Mouse (Mus musculus) left cerebral cortex, adult 2 months (tissue): ENCODE measurements around the gene Wnt2b. TPM values are rescaled to one million over a fixed set of nuclear protein-coding genes. Genes with fewer than 3 reads are reported as not detected.

ENCODE experiments used
- DNase-seq, 2 experiments: peaks; one replicate each; pipeline ENCODE4 v3.0.0; 2021 to 2022; ENCODE audit warnings: low spot score in 2 of 2, mixed read lengths in 1 of 2; ENCODE audit errors: extremely low spot score in 1 of 2
- H3K27ac ChIP-seq: fragments of 200-600 bp; 2 replicates; pipeline ENCODE4 v1.8.1; 2022
- H3K4me3 ChIP-seq: fragments of 200-600 bp; 2 replicates; pipeline ENCODE4 v1.8.1; 2022
- CTCF ChIP-seq: fragments of 200-600 bp; IDR thresholded peaks from 2 replicates; pipeline ENCODE4 v1.8.1; 2022; ENCODE audit warnings: antibody characterized with exemption, mild to moderate bottlenecking, moderate library complexity
- intact Hi-C: fragments of 180-260 bp; cut with DNase I; formaldehyde crosslinking; loops from one replicate; pipeline ENCODE4 v1.15.1; 2025
- total RNA-seq, 2 experiments: library from RNA; stranded (reverse); gene quantifications; 2 replicates each; pipeline ENCODE4 v1.2.3; 2021

Gene Wnt2b
- total RNA-seq, 2 experiments from 2014 or later = 2.0 to 2.3 TPM

DNA sequence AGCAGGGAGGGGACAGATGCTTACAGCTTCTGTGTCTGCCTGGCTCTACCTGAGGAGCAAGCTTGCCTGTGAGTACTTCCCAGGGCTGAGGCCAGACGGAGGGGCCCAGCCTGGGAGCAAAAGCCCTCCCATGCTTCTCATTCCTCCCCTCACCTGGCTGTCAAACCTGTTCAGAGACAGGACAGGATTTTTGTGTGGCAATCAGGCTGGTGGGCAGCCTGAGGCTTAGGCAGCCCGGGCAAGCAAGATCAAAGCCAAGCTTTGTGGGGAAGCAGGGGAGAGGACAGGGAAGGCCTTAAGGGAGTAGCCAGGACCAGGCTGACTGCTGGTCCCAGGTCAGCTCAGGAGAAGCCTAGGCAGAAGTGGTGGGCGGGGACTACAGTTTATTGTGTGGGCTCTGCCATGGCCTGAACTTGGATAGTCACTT, 32.7 kb upstream of the Wnt2b start:
- Histone ChIP-seq H3K4me3 (0 out of 2 replicates have a peak overlapping the region, but pooled peaks have one; percentile 9), H3K27ac (peak overlapping the region; percentile 88)
- no peak for TF ChIP-seq CTCF
- intact Hi-C loops = no loop called here
- no peak for DNase-seq

- TF ChIP-seq CTCF = no peak
- intact Hi-C loops = no loop called here
- Histone ChIP-seq H3K4me3 (no peak overlapping the region), H3K27ac (peak overlapping the region; percentile 88)
- peak; percentile 56 to 60 for DNase-seq
Observed at GRCm38 (mm10) chr3:104993800-104994199, 32.1 kb upstream of the Wnt2b start.

- Histone ChIP-seq H3K27ac (peak overlapping the region; percentile 77), H3K4me3 (peak overlapping the region; percentile 33)
- TF ChIP-seq CTCF = peak; percentile 91
- intact Hi-C loops = loop anchor here (1.0 kb wide), 1 partner anchor 65 kb away; no protein-coding TSS in a partner anchor
- DNase-seq = peak; percentile 90
Observed at GRCm38 (mm10) chr3:104992709-104993388, 31.1 kb upstream of the Wnt2b start.

DNA sequence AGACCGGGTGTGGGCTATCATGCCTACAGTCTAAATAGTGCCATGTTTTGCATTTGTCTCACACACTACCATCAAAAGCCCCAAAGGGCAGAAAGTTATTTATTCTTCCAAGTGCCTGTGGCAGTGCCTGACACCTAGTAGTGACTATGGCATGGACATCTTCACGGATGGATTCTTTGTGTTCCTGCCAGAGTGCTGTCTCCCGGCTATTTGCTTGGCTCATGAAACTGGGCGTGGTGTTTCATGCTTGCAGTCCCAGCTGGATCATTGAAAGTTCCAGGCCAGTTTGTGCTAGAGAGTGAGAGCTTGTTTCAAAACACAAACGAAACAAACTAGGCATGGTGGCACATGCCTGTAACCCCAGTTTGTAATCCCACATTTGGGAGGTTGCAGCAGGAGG, 30.0 kb upstream of the Wnt2b start:
- TF ChIP-seq CTCF = no peak
- no peak overlapping the region for H3K27ac ChIP-seq
- H3K4me3 ChIP-seq = no peak overlapping the region
- no peak for DNase-seq
- intact Hi-C loops = loop anchor here (1.0 kb wide), 1 partner anchor 67 kb away; no protein-coding TSS in a partner anchor

DNA sequence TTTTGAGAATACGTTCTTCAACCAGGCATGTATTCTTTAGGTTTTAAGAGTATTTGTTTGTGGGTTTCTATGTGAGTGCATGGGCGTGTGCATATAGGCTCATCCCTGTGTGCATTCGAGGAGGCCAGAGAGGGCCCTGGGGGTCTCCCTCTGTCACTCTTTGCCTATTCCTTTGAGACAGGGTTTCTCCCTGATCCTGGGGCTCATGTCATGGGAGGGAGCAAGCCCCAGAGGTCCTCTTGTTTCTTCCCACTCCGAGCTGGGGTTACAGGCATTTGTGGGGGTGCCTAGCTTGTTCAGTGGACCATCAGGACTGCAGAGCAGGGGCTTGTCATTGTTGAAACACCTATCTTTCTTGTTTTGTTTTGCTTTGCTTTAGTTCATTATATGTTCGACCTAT, 26.2 kb upstream of the Wnt2b start:
- Histone ChIP-seq H3K27ac (no peak overlapping the region), H3K4me3 (no peak overlapping the region)
- intact Hi-C loops = no loop called here
- no peak for DNase-seq
- TF ChIP-seq CTCF = no peak

- no peak overlapping the region for H3K27ac ChIP-seq
- DNase-seq = no peak
- no peak overlapping the region for H3K4me3 ChIP-seq
- intact Hi-C loops = no loop called here
- no peak for TF ChIP-seq CTCF
Observed at GRCm38 (mm10) chr3:104979735-104980134, 18.0 kb upstream of the Wnt2b start.

GRCm38 (mm10) chr3:104967548-104968300, 6.0 kb upstream of the Wnt2b start:
- H3K4me3 ChIP-seq = peak overlapping the region; percentile 72
- DNase-seq = peak; percentile 85 to 93
- intact Hi-C loops = loop anchor here (5.0 kb wide), 3 partner anchors 100 to 255 kb away; partner anchors contain the start of gene Rhoc
- TF ChIP-seq CTCF = peak; percentile 85
- H3K27ac ChIP-seq = peak overlapping the region; percentile 69

GRCm38 (mm10) chr3:104965991-104966554, 4.4 kb upstream of the Wnt2b start:
- no peak overlapping the region for H3K27ac ChIP-seq
- intact Hi-C loops = loop anchor here (5.0 kb wide), 3 partner anchors 99 to 254 kb away; partner anchors contain the start of gene Rhoc
- no peak for DNase-seq
- TF ChIP-seq CTCF = no peak
- H3K4me3 ChIP-seq = no peak overlapping the region

DNA sequence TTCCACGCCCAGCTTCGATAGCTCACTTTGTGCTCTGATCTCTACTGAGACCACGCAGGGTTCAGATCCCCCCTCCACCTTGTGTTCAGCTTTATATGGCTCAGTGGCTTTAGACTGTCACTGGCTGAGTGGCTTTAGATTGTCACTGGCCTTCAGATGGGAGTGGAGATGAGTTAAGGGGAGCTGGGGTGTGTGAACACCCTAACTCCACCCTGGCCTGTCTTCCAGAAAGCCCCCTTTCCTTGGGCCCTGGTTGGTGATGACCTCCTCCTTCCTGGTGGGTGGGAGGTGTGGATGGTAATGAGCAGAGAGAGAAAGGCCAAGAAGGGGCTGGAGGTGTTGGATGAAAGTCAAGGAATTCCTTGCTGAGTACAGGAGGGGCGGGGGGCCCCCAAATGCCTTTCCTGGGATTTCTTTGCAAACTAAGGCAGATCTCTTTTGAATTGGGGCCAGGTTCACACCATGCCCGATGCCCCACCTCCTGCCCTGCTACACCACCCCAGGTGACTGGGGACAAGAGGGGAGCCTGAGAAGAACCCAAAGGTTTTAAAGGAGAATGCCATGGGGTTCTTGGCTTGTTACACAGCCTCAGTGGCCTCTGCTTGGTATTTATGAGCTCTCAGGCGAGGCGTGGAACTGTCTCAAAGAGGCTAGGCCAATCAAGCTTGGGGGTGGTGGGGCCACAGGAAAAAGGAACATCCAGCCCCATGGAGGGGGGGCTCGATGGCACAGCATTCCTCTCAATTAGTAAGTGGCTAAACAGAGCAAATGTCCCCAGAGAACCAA, 3.5 kb upstream of the Wnt2b start:
- H3K4me3 ChIP-seq = no peak overlapping the region
- TF ChIP-seq CTCF = no peak
- no peak for DNase-seq
- no peak overlapping the region for H3K27ac ChIP-seq
- intact Hi-C loops = loop anchor here (5.0 kb wide), 3 partner anchors 98 to 253 kb away; partner anchors contain the start of gene Rhoc

DNA sequence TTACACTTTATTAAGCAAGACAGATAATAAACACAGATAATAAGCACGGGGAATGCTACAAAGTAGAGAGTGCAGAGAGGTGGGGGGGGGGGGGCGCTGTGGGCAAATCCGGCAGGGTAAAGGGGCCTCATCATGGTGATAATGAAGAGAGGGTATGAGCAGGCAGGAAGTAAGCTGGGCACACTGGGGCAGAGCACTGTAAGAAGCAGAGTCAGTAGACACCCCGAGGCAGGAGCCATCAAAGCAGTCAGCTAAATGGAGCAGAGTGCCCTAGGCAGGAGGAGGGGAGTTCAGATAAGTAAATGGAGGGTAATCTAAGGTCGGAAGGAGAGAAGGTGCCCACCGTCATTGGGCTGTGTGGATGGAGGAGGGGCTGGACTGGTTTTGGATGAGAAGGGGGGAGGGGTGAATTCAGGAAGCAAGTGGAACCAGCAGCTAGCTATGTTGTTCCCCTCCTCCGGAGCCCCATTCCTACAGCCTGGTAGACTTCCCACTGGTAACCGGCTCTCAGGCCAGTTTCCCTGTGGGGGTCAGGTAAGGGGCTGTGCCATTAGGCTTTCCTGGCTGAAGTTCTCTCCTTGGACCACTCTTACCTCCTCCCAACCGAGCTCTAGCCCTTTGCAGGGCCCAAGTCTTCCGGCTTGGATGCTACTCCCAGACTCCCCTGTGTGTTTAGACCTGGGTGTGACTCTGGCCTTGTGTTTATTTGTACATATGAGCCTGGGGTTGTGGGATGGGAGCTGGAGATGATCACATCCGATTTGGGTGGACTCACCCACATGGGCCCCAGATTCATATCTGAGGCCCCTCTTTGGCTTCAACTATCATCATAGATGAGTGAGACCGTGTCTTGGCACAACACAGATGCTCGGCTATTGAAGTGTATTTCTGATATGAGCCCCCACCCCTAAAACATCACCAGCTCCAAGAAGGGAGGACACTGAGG, 1.9 kb upstream of the Wnt2b start:
- H3K27ac ChIP-seq = no peak overlapping the region
- H3K4me3 ChIP-seq = no peak overlapping the region
- intact Hi-C loops = loop anchor here (5.0 kb wide), 1 partner anchor 186 kb away; no protein-coding TSS in a partner anchor
- TF ChIP-seq CTCF = no peak
- DNase-seq = no peak
